Mouse (Mus musculus) heart, postnatal 0 days (tissue): ENCODE data around the gene Relb. TPM values are rescaled to one million over a fixed set of nuclear protein-coding genes. Genes with fewer than 3 reads are reported as not detected.

ENCODE experiments used
- ATAC-seq: fragments of 200-750 bp; cut with Nextera tagmentation; 2 replicates; pipeline ENCODE4 v1.8.0; 2017; ENCODE audit warnings: low read depth, moderate number of reproducible peaks, moderate library complexity; ENCODE audit not compliant: insufficient read depth
- DNase-seq: peaks from one replicate; pipeline ENCODE4 v3.0.0-alpha.2; 2016; ENCODE audit warnings: low spot score
- H3K27ac ChIP-seq: fragments of 300-500 bp; sonication (generic); 2 replicates; pipeline ENCODE4 v1.5.1; 2014; ENCODE audit warnings: low read depth, mild to moderate bottlenecking
- H3K27me3 ChIP-seq: fragments of 300-500 bp; sonication (generic); 2 replicates; pipeline ENCODE4 v1.6.1; 2014; ENCODE audit warnings: low read length, mixed read lengths; ENCODE audit not compliant: control insufficient read depth, insufficient read depth
- H3K36me3 ChIP-seq: fragments of 300-500 bp; sonication (generic); replicated peaks from 2 replicates; pipeline ENCODE4 v1.6.1; 2014; ENCODE audit warnings: low read length, mixed read lengths; ENCODE audit not compliant: control insufficient read depth, insufficient read depth
- H3K4me1 ChIP-seq: fragments of 300-500 bp; sonication (generic); 2 replicates; pipeline ENCODE4 v1.6.1; 2014; ENCODE audit warnings: antibody characterized with exemption; ENCODE audit not compliant: control insufficient read depth, insufficient read depth
- H3K4me2 ChIP-seq: fragments of 300-500 bp; sonication (generic); 2 replicates; pipeline ENCODE4 v1.6.1; 2014; ENCODE audit warnings: low read depth, mild to moderate bottlenecking, low read length, moderate library complexity
- H3K4me3 ChIP-seq: fragments of 300-500 bp; sonication (generic); 2 replicates; pipeline ENCODE4 v1.5.1; 2014; ENCODE audit warnings: low read depth, low read length
- H3K9ac ChIP-seq: fragments of 300-500 bp; sonication (generic); replicated peaks from 2 replicates; pipeline ENCODE4 v1.6.1; 2014; ENCODE audit warnings: low read depth, low read length, mixed read lengths
- H3K9me3 ChIP-seq: fragments of 300-500 bp; sonication (generic); replicated peaks from 2 replicates; pipeline ENCODE4 v1.6.1; 2016; ENCODE audit warnings: low read length; ENCODE audit not compliant: control insufficient read depth
- CTCF ChIP-seq: IDR thresholded peaks from 2 replicates; pipeline ENCODE4 v1.5.1; 2016; ENCODE audit warnings: antibody characterized with exemption, control low read depth, low read depth
- EP300 ChIP-seq: IDR thresholded peaks from 2 replicates; pipeline ENCODE4 v1.6.1; 2016; ENCODE audit warnings: antibody characterized with exemption, low read depth
- WGBS: fragments of 180-500 bp; shearing (Covaris S2); extraction: QIAGEN DNeasy Blood & Tissue Kit; methylation state at CpG from one replicate; pipeline ENCODE4 v1.1.7; 2014; 5-methylcytosine and 5-hydroxymethylcytosine counted together
- polyA plus RNA-seq: library from polyadenylated mRNA; unstranded; fragments of >200 nt; fragmentation: Nextera tagmentation; extraction: Ambion mirVana; gene quantifications from 2 replicates; pipeline ENCODE4 v1.2.1, GENCODE M21; 2015
- total RNA-seq: library from RNA; depleted of rRNA; stranded (reverse); fragments of >200 nt; gene quantifications from 2 replicates; pipeline ENCODE4 v1.2.3, GENCODE M21; 2014; ENCODE audit warnings: low replicate concordance

The Relb gene
- total and polyA plus RNA-seq, 2 experiments from 2014 or later: 6.5 to 9.0 TPM

DNA sequence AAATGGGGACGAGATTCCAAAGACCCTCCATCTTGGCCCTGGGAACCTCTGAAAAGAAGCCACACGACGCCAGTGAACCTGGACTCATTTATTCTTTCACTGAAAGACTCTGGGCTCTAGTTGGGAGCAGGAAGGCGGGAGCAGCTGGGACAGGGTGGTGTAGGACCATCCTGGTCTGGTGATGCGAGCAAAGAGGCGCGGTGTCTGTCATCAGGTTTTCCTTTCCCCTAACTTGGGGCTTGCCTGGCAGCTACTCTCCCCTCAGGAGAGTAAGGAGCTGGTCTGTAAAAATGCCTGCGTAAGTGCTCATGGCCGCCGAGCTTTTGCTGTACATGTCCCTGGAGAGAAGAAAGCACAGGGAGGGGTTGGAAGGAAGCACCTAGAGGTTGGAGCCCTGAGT is 42.3 kb upstream of the Relb start:
- Histone ChIP-seq H3K27ac (no peak overlapping the region), H3K27me3 (no peaks in the 10 kb centered on the region), H3K4me1 (peaks cover 5% of the 10 kb centered on the region; the same call in 1 of the 2 replicates), H3K4me3 (no peak overlapping the region), H3K9me3 (no peaks in the 10 kb centered on the region), H3K4me2 (no peak overlapping the region), H3K36me3 (no peaks in the 10 kb centered on the region), H3K9ac (no peak overlapping the region)
- 62% methylated on average over 10 of the region's 10 CpGs for WGBS
- ATAC-seq (no peak), DNase-seq (no peak)
- TF ChIP-seq CTCF (no peak), EP300 (no peak)

DNA sequence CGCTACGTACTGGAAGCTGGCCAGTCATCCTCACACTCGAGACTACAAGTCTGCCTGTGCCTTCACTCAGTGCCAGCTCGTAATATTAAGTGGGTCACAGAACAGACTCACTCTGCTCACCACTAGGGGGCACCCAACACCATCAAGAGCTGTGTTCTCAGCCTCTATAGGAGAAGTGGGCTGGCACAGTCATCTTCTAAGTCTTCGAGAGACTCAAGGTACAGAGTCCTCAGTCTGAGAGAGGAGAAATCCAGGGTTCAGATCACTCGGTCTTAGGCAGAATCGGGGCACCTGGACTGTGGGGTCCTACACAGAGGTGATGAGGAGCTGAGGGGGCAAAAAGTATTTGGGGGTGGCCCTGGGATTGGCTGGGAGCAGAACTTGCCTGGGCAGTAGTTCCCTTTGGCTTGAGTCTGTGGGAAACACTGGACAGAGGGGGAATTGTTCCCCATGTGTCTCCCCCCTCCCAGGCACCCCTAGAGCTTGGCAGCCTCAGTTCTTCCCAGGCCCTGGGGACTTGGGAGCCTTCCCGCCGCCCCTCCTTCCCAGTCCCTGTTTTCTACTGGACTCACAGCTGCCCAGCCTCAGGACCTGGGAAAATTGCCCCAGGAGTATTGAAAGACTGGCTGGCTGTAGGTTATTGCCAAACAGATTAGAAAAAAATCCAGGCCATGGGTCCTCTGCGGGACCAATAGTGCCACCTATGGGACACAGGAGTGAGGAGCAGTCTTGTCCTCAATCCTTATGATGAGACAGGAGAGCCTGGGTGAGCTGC is 39.9 kb upstream of the Relb start:
- no peaks in the 10 kb centered on the region for H3K27me3 ChIP-seq
- peak; percentile 91 for DNase-seq
- H3K36me3 ChIP-seq: no peaks in the 10 kb centered on the region
- peak overlapping the region; percentile 27 for H3K4me2 ChIP-seq
- no peaks in the 10 kb centered on the region for H3K9me3 ChIP-seq
- H3K9ac ChIP-seq: no peak overlapping the region
- peak overlapping the region; percentile 72 for H3K27ac ChIP-seq
- H3K4me3 ChIP-seq: no peak overlapping the region
- peak; percentile 98 for TF ChIP-seq CTCF
- no peak for TF ChIP-seq EP300
- peaks cover 10% of the 10 kb centered on the region for H3K4me1 ChIP-seq
- WGBS: 6% methylated on average over 10 of the region's 10 CpGs
- ATAC-seq: peak; percentile 75

DNA sequence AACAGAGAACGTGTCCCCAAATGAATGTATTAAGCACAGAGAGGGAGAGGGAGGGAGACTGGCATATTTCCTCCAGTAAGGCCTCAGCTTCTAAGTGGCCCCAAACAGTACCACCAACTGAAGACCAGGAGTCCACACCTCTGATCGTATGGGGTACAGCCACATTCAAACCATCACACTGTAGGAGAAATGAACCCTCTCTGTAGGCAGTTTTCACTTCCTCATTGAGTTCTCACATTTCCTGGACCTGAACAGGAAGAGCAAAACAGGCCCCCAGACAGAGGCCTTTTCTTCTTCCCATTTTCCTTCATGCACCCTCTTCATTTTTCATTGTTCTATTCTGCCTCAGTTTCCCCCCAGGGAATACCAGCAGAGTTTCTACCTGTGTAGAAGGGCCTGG is 38.2 kb upstream of the Relb start:
- H3K27me3 ChIP-seq: no peaks in the 10 kb centered on the region
- no peak for ATAC-seq
- TF ChIP-seq CTCF: no peak
- TF ChIP-seq EP300: no peak
- WGBS: 64% methylated on average over 2 of the region's 2 CpGs
- H3K4me3 ChIP-seq: no peak overlapping the region
- H3K27ac ChIP-seq: no peak overlapping the region
- no peak overlapping the region for H3K4me2 ChIP-seq
- no peak for DNase-seq
- no peaks in the 10 kb centered on the region for H3K9me3 ChIP-seq
- H3K9ac ChIP-seq: no peak overlapping the region
- H3K4me1 ChIP-seq: peaks cover 18% of the 10 kb centered on the region
- H3K36me3 ChIP-seq: no peaks in the 10 kb centered on the region

DNA sequence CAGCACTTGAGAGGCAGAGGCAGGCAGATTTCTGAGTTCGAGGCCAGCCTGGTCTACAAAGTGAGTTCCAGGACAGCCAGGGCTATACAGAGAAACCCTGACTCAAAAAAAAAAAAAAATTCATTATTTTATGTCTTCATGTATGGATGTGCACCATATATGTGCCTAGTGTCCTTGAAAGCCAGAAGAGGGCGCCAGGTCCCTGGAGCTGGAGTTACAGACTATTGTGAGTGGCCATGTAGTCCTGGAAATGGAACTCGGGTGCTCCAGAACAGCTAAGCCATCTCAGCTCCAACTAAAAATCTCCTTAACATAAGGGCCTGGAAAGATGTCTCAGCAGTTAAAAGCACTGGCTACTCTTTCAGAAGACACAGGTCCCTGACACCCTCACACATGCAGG is 37.5 kb upstream of the Relb start:
- Histone ChIP-seq H3K27ac (no peak overlapping the region), H3K4me3 (no peak overlapping the region), H3K36me3 (peaks cover 4% of the 10 kb centered on the region; the same call in 1 of the 2 replicates), H3K27me3 (no peaks in the 10 kb centered on the region), H3K4me1 (peaks cover 18% of the 10 kb centered on the region), H3K4me2 (no peak overlapping the region), H3K9ac (no peak overlapping the region), H3K9me3 (no peaks in the 10 kb centered on the region)
- ATAC-seq (no peak), DNase-seq (no peak)
- WGBS: 60% methylated on average over 3 of the region's 3 CpGs
- TF ChIP-seq CTCF: peak; percentile 13; the same call in 1 of the 2 replicates
- TF ChIP-seq EP300: no peak

DNA sequence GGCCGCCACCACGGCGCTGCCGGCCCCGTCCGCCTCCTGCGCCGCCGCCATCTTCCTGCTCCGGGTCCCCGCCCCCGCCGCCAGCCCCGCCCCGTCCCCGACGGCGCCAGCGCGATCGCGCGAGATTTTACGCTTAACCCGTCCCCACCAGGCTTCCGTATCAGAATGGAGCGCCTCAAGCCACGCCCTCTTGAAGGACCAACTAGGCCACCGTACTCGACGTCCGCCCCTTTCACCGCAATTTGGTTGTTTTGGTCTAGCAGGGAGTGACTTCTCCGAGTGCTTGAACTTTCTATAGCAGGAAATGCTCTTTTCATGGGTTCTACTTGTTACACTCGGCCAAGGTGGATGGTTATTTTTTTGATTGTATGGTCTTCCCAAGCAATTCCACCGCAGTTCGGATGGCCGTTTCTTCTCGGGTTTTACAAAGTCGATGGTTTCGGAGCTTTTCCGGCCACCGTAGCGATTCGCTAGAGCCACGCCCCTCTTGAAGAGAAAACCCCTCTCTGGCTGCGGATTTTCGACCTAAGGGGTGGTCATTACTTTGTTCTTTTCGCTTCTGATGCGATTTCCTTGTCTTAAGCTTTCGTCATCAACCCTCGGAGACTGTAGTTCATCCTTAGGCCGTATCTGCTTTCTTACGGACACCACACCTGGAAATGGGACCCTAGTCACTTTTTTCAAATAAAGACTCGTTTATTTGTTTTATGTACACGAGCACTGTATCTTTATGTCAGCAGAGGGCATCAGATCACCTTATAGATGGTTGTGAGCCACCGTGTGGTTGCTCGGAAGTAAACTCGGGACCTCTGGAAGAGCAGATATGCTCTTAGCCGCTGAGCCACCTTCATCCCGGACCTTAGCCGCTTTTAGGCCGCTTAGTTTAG is 36.0 kb upstream of the Relb start, which contains the start of gene Clptm1:
Gene Clptm1 (minus strand): TSS at position 79 of the 887 bp plus-strand sequence.
- Histone ChIP-seq H3K4me1 (peaks cover 18% of the 10 kb centered on the region), H3K4me3 (peak within 1 kb of the TSS; percentile 85), H3K9ac (peak within 1 kb of the TSS; percentile 93), H3K36me3 (peaks cover 8% of the 10 kb centered on the region; the same call in 1 of the 2 replicates), H3K9me3 (no peaks in the 10 kb centered on the region), H3K27me3 (no peaks in the 10 kb centered on the region), H3K27ac (peak within 1 kb of the TSS; percentile 92), H3K4me2 (peak within 1 kb of the TSS; percentile 93)
- ATAC-seq: peak; percentile 89
- peak; percentile 92 for TF ChIP-seq EP300
- TF ChIP-seq CTCF: peak; percentile 41; the same call in 1 of the 2 replicates
- WGBS: under 1% methylated on average over 63 of the region's 63 CpGs
- DNase-seq: peak; percentile 97
